Mouse (Mus musculus) embryonic stem cell, embryonic (primary cell): ENCODE results near the gene Tmem201.

Experiments used
- CTCF ChIA-PET, 4 experiments: fragments of 300-600 bp in 2 of 4; fragments of 350-600 bp in 2 of 4; sonication (Branson Sonifier 250); formaldehyde crosslinking; loops; one replicate each; lab custom pipeline; 2022; ENCODE audit warnings: inconsistent platforms in 2 of 4; lab: Charles Lee
- POLR2A ChIA-PET, 4 experiments: fragments of 300-600 bp in 2 of 4; fragments of 350-600 bp in 2 of 4; sonication (Branson Sonifier 250); formaldehyde crosslinking; loops; one replicate each; lab custom pipeline; 2022; ENCODE audit warnings: antibody characterized with exemption in 4 of 4, inconsistent platforms in 1 of 4; lab: Charles Lee

The Tmem201 gene

DNA sequence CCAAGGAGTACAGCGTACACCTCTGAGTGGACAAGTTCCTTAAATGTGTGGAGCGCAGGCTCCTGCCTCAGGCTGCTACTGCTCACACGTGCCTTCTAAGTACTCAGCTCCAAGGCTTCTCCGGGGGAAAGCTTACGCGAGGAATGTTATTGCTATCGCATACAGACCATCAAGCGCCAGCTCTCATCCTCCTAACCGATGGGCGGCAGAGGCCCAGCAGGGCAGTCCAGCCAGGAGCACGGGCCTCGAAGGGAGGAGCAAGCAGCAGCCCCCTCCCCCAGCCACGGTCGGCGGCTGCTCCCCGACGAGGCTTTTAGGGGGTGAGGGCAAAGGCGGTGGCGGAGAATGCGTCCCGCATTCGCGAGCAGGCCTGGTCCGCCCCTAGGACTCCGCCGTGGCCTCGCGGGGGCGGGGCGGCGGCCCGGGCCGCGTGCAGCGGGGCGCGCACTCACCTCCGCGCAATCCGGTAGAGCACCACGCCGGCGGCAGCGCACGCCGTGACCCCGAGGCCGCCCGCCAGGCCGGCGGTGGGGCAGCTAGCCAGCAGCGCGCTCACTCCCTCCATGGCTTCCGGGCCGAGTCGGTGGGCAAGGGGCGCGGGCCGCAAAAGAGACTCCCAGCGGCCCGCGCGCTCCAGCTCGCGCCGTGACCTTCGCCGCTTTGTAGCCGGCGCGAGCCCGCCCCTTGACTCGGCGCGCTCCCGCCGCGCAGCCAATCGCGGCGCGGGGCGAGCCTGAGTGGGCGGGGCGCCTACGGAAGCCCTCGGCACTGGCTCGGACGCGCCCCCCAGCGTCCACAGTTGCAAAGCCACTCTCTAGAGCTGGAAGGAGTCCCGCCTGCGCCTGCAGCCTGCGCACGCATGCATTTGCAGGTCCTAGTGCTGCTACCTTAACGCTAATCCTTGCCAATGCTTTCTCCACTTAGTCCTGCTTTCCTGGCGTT is at the start of gene Tmem201:
Gene Tmem201 (minus strand): TSS at position 662 of the 942 bp plus-strand sequence.
- CTCF ChIA-PET = interaction anchor here (0.5 to 5.8 kb wide), 42 partner anchors 8 to 1054 kb away, joined by 3 to 47 read pairs (median 4); partner anchors contain the start of gene Pik3cd (in 1 of the 4)
- POLR2A ChIA-PET = interaction anchor here (0.6 to 4.1 kb wide), 39 partner anchors 9 to 992 kb away, joined by 3 to 39 read pairs (median 5); partner anchors contain the start of genes Pik3cd (in 2 of the 4), Slc25a33 (in 2 of the 4) and Gpr157 (in 1 of the 4)

DNA sequence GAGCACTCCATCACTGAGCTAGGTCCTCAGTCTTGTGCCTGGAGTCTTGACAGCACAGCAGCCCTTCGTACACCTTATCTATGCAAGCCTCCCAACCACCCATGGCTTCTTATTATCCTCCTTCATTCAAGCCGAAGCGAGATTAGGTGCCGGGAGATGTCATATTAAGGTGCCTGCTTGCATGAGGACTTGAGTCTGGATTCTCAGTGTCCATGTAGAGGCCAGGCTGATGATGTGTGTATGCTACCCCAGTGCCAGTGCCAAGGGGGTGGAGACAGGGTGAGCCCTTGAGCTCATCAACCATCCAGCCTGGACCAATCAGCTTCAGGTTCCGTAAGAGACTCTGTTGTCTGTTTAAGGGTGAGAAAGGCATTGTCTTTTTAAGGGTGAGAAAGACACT is 47.1 kb upstream of the Tmem201 start:
- POLR2A ChIA-PET = interaction anchor here in 3 of 4 experiments (0.7 to 4.2 kb wide), 10 partner anchors 9 to 51 kb away, joined by 3 to 23 read pairs (median 4); partner anchors contain the start of gene Slc25a33 (in 2 of the 3)
- CTCF ChIA-PET = interaction anchor here in 1 of 4 experiments (1.1 kb wide), 1 partner anchor 12 kb away, joined by 3 read pairs; no protein-coding TSS in a partner anchor

- CTCF ChIA-PET = interaction anchor here in 2 of 4 experiments (0.5 to 1.1 kb wide), 2 partner anchors 11 to 15 kb away, joined by 3 read pairs; no protein-coding TSS in a partner anchor
- POLR2A ChIA-PET = interaction anchor here in 3 of 4 experiments (0.8 to 4.2 kb wide), 7 partner anchors 10 to 31 kb away, joined by 3 to 23 read pairs (median 5); partner anchors contain the start of gene Slc25a33 (in 2 of the 3)
These were observed 46.5 kb upstream of the Tmem201 start for GRCm38 (mm10) chr4:149784371-149784770.

- CTCF ChIA-PET = interaction anchor here in 3 of 4 experiments (0.6 to 1.2 kb wide), 6 partner anchors 11 to 925 kb away, joined by 3 to 5 read pairs (median 4); no protein-coding TSS in a partner anchor
These were observed 45.1 kb upstream of the Tmem201 start for GRCm38 (mm10) chr4:149782975-149783374.

GRCm38 (mm10) chr4:149780565-149781356 is 42.9 kb upstream of the Tmem201 start:
- ChIA-PET CTCF (interaction anchor here in 3 of 4 experiments (0.8 to 1.5 kb wide), 4 partner anchors 12 to 467 kb away, joined by 4 to 5 read pairs (median 4); no protein-coding TSS in a partner anchor), POLR2A (interaction anchor here in 3 of 4 experiments (0.5 to 12.0 kb wide), 12 partner anchors 8 to 355 kb away, joined by 3 to 109 read pairs (median 6); no protein-coding TSS in a partner anchor)

More at GRCm38 (mm10) chr4:149782975-149783374, 45.1 kb upstream of the Tmem201 start:
- POLR2A ChIA-PET = interaction anchor here (0.6 to 12.0 kb wide), 13 partner anchors 9 to 354 kb away, joined by 3 to 109 read pairs (median 8); partner anchors contain the start of gene Slc25a33 (in 2 of the 4)

GRCm38 (mm10) chr4:149779966-149780365 is 42.1 kb upstream of the Tmem201 start:
- CTCF ChIA-PET = interaction anchor here in 3 of 4 experiments (0.6 to 1.4 kb wide), 4 partner anchors 13 to 312 kb away, joined by 3 to 5 read pairs (median 4); no protein-coding TSS in a partner anchor
- POLR2A ChIA-PET = interaction anchor here in 3 of 4 experiments (0.6 to 12.0 kb wide), 15 partner anchors 8 to 354 kb away, joined by 3 to 109 read pairs (median 6); no protein-coding TSS in a partner anchor

DNA sequence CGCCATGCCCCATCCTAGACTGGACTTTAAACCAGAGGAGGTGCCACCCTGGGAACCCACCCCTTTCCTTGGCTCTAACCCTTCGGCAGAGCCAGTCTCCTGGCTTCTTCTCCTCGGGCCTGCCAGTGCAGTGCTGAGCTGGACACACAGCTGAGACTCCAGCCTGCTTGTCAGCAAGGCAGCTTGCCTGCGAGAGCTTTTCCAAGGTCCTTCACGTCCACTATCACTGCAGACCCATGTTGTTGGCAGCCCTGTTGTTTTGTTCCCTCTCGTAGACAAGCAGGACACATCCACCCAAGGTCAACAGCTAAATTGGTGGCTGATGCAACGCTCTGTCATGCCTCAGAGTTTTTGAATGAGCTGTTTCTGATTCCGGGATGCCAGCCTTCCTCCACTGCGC is 39.3 kb upstream of the Tmem201 start:
- POLR2A ChIA-PET = interaction anchor here in 3 of 4 experiments (0.6 to 12.0 kb wide), 22 partner anchors 9 to 801 kb away, joined by 3 to 109 read pairs (median 5); partner anchors contain the start of genes Tmem201 (in 2 of the 3), Gpr157 (in 1 of the 3) and Spsb1 (in 1 of the 3)
- CTCF ChIA-PET = interaction anchor here (0.5 to 2.6 kb wide), 10 partner anchors 17 to 87 kb away, joined by 3 to 10 read pairs (median 3); no protein-coding TSS in a partner anchor

DNA sequence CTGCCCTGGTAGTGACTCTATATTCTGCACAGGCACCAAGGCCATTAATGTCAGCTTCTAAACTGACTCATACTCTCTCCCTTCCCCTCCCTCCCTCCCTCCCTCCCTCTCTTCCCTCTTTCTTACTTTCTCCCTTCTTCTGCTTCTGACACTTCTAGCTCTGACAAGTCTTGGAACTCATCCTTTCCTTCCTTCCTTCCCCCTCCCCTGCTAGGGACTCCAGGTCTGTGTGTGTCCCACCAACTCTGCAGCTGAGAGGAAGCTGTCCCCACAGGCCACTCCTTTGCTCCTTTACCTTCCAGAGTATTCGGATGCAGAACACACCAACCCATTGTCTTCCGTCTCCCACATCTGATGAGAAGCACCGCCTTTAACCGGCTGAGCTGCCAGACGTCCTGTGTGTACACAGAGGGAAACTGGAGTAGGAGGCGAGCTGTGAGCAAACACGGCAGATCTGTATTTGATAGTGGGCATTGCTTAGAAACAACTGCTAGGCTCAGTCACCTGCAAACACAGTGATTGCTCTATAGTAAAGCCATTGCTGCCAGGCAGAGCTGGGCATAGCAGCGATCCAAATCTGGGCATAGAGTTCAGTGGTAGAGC is 38.0 kb upstream of the Tmem201 start:
- CTCF ChIA-PET = interaction anchor here (0.5 to 2.6 kb wide), 15 partner anchors 12 to 337 kb away, joined by 3 to 10 read pairs (median 4); no protein-coding TSS in a partner anchor
- POLR2A ChIA-PET = interaction anchor here (0.5 to 12.0 kb wide), 27 partner anchors 8 to 1828 kb away, joined by 3 to 109 read pairs (median 6); partner anchors contain the start of genes Gpr157 (in 3 of the 4), H6pd (in 1 of the 4) and Tmem201 (in 1 of the 4)

- CTCF ChIA-PET = interaction anchor here in 2 of 4 experiments (0.5 to 1.2 kb wide), 6 partner anchors 14 to 335 kb away, joined by 3 to 4 read pairs (median 4); no protein-coding TSS in a partner anchor
- POLR2A ChIA-PET = interaction anchor here in 3 of 4 experiments (0.7 to 12.0 kb wide), 23 partner anchors 10 to 312 kb away, joined by 3 to 109 read pairs (median 5); partner anchors contain the start of genes Gpr157 (in 3 of the 3), H6pd (in 1 of the 3) and Tmem201 (in 1 of the 3)
These were observed 37.5 kb upstream of the Tmem201 start for GRCm38 (mm10) chr4:149775330-149775729.

- CTCF ChIA-PET = interaction anchor here in 2 of 4 experiments (0.7 to 1.3 kb wide), 2 partner anchors 68 to 466 kb away, joined by 3 read pairs; no protein-coding TSS in a partner anchor
- POLR2A ChIA-PET = interaction anchor here in 3 of 4 experiments (0.6 to 12.0 kb wide), 46 partner anchors 9 to 651 kb away, joined by 3 to 109 read pairs (median 4); partner anchors contain the start of genes Tmem201 (in 2 of the 3), Gpr157 (in 1 of the 3), Pik3cd (in 1 of the 3) and Slc2a5 (in 1 of the 3)
These were observed 36.2 kb upstream of the Tmem201 start, which contains the start of gene Slc25a33 for GRCm38 (mm10) chr4:149774094-149774470. Gene Slc25a33 (minus strand): TSS chr4:149774277.

DNA sequence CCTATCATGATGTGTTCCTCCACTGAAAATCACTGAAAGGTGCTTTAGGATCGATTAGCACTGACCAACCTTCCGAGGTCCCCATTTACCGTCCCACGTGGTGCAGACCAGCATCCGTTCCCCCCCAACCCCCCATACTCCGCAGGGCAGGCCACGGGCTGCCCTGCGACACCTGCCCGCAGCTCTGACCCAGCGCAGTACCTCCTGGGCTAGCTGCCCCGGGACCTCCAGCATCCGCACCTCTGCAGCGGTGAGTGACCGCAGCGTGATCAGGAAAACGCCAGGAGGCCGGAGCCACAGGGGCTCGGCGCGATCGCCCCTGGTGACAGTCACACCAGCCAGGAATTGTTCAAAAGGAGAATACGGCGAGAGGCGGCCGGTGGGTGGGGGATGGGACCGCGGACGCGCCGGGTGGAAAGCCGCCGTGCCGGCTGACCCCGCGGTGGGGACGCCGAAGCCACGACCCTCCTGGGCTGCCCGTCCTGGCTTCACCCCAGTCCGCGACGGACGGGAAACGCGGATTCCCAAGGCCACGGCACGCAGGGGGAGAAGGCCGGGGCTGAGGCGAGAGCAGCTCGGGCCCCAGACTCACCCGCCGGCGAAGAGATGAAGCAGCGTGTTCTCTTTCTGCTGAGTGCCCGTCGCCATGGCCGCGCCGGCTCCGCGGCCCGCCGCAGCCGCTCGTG is 35.7 kb upstream of the Tmem201 start:
- ChIA-PET POLR2A (interaction anchor here in 3 of 4 experiments (0.6 to 12.0 kb wide), 43 partner anchors 8 to 651 kb away, joined by 3 to 109 read pairs (median 5); partner anchors contain the start of genes Tmem201 (in 2 of the 3), Gpr157 (in 1 of the 3), Pik3cd (in 1 of the 3) and Spsb1 (in 1 of the 3)), CTCF (interaction anchor here in 3 of 4 experiments (0.5 to 1.3 kb wide), 6 partner anchors 11 to 467 kb away, joined by 3 to 4 read pairs (median 3); no protein-coding TSS in a partner anchor)

DNA sequence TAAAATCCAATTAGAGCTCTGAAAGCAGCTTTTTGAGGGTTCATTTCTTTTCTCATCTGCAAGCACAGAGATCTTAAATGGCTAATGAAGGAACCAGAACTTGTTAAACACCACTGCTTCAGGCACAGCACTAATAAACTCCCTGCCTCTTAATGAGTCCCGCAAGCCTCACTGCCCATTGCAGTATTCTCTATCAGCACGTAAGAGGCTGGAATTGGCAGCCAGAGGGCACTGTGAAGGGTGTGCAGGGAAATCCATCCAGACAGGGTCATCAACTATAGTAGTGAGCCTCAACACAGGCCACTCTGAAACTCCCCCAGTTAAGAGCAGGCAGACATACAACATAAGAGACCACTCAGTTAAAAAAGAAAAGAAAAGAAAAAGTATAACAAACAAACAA is 34.5 kb upstream of the Tmem201 start:
- POLR2A ChIA-PET = interaction anchor here in 3 of 4 experiments (0.7 to 12.0 kb wide), 18 partner anchors 7 to 315 kb away, joined by 3 to 109 read pairs (median 10); partner anchors contain the start of genes Tmem201 (in 2 of the 3), Gpr157 (in 1 of the 3) and Spsb1 (in 1 of the 3)
- CTCF ChIA-PET = interaction anchor here in 1 of 4 experiments (0.9 to 1.3 kb wide), 3 partner anchors 13 to 35 kb away, joined by 3 to 4 read pairs (median 4); partner anchors contain the start of gene Tmem201

DNA sequence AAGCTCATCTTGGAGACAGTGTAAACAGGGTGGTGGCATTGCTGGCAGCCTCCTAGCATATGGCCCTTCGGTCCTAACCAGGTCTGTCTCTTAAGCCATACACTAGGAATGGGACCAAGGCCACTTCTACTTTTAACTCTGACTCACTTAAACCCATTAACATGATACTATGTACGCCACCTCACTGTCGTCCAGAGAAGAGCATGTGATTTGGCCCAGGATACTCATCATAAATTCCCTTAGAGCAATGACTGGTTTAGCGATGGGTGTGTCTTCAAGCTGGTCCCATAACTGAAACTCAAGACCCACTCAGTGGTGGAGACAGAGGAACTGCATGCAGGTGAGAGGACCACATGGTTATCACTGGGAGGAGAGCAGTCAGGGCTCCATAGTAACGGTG is 27.4 kb upstream of the Tmem201 start:
- POLR2A ChIA-PET = interaction anchor here (0.6 to 1.9 kb wide), 18 partner anchors 8 to 1147 kb away, joined by 3 to 8 read pairs (median 3); partner anchors contain the start of gene Gpr157 (in 1 of the 4)

DNA sequence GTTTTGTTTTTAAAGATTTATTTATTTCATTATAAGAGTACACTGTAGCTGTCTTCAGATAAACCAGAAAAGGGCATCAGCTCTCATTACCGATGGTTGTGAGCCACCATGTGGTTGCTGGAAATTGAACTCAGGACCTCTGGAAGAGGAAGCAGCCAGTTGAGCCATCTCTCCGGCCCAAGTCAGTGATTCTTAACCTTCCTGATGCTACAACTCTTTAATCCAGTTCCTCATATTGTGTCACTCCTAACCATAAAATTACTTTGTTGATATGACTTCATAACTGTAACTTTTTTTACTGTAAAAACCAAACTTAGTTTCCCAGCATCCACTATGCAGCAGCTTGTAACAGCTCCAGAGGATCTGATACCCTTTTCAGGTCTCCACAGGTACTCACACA is 25.5 kb upstream of the Tmem201 start:
- CTCF ChIA-PET = no interaction called here
- POLR2A ChIA-PET = interaction anchor here in 1 of 4 experiments (6.2 kb wide), 1 partner anchor 11 kb away, joined by 43 read pairs; the partner anchor contains the start of gene Slc25a33

More for the DNA sequence above, 27.4 kb upstream of the Tmem201 start:
- CTCF ChIA-PET = interaction anchor here (0.5 to 1.6 kb wide), 8 partner anchors 13 to 1053 kb away, joined by 3 to 8 read pairs (median 3); partner anchors contain the start of genes Spsb1 (in 1 of the 4) and Tmem201 (in 1 of the 4)
